Mouse (Mus musculus): Measurements from ENCODE around the gene Gipc3. TPM values are rescaled to one million over a fixed set of nuclear protein-coding genes. Genes with fewer than 3 reads are reported as not detected.
A peak's percentile ranks its signal among the peaks of the same experiment; 100 is the strongest.

Gipc3 gene
- polyA plus RNA-seq, 1 experiment from 2014 or later = not detected

- Histone ChIP-seq H3K9me3 (ENCODE audit: control insufficient read depth, low read length) (no peaks in the 10 kb centered on the region), H3K36me3 (ENCODE audit: control insufficient read depth, insufficient read depth, low read length) (peaks cover 41% of the 10 kb centered on the region), H3K27me3 (ENCODE audit: control insufficient read depth, insufficient read depth, low read length) (no peaks in the 10 kb centered on the region), H3K9ac (ENCODE audit: low read length) (peak overlapping the region; percentile 56), H3K27ac (ENCODE audit: low read depth, low read length) (no peak overlapping the region), H3K4me2 (ENCODE audit: low read depth) (peak overlapping the region; percentile 77), H3K4me3 (ENCODE audit: low read depth, low read length) (peak overlapping the region; percentile 69), H3K4me1 (ENCODE audit: control insufficient read depth, insufficient read depth, low read length) (peaks cover 18% of the 10 kb centered on the region)
- whole genome bisulfite sequencing = 3% methylated on average over 20 of the region's 20 CpGs
- DNase-seq (ENCODE audit: low spot score) (no peak), ATAC-seq (ENCODE audit: insufficient read depth, low FRiP score, low TSS enrichment) (peak; percentile 3; the same call in 1 of the 2 replicates)
Measured at GRCm38 (mm10) chr10:81321436-81321835, 21.6 kb downstream of the Gipc3 start.

DNA sequence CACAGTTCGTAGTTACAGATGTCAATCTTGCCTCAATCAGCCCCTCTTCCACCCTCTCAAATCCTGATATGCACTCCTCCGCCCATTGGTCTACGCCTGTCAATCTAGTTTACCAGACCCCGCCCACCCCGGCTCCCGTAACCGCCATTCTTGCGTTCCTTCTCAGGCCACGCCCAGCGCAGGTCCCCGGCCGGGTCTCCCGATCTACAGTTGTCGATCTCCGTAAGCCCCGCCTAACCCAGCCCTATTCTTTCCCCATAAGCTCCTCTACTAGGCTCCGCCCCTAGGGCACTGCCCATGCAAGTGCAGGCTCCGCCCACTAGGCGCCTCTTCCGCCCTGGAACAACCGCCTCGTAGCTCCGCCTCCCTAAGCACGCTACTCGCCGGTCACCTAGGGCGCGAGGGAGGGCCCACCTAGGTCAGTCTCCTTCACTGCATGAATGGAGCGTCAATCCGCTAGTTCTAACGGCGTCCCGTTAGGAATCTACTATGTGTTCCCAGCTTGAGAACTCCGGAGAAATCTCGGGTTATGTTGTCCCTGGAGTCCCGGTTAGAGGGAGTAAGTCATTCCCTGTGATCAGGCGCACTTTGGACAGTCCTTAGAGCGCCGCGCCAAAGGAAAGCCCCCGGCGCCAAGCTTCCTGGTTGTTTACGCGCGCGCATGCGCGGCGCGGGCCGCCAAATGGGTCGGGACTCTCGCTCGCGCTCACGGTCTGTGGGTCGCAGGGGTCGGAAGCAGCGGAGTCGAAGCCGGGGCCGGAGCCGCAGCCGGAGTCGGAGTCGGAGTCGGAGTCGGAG, 22.3 kb downstream of the Gipc3 start, which contains the start of gene Cactin:
Gene Cactin, plus strand, starts transcription at position 554 of the 798 bp plus-strand sequence.
- DNase-seq (ENCODE audit: low spot score) (peak; percentile 99), ATAC-seq (ENCODE audit: insufficient read depth, low FRiP score, low TSS enrichment) (peak; percentile 91)
- under 1% methylated on average over 68 of the region's 68 CpGs for WGBS
- Histone ChIP-seq H3K9me3 (ENCODE audit: control insufficient read depth, low read length) (no peaks in the 10 kb centered on the region), H3K4me3 (ENCODE audit: low read depth, low read length) (peak within 1 kb of the TSS; percentile 69), H3K27ac (ENCODE audit: low read depth, low read length) (peak within 1 kb of the TSS; percentile 75), H3K36me3 (ENCODE audit: control insufficient read depth, insufficient read depth, low read length) (peaks cover 34% of the 10 kb centered on the region), H3K9ac (ENCODE audit: low read length) (peak within 1 kb of the TSS; percentile 56), H3K4me1 (ENCODE audit: control insufficient read depth, insufficient read depth, low read length) (peaks cover 18% of the 10 kb centered on the region), H3K4me2 (ENCODE audit: low read depth) (peak within 1 kb of the TSS; percentile 77), H3K27me3 (ENCODE audit: control insufficient read depth, insufficient read depth, low read length) (no peaks in the 10 kb centered on the region)

- ATAC-seq (ENCODE audit: insufficient read depth, low FRiP score, low TSS enrichment) (peak; percentile 7), DNase-seq (ENCODE audit: low spot score) (peak; percentile 97)
- peak overlapping the region; percentile 75 for H3K27ac ChIP-seq (ENCODE audit: low read depth, low read length)
- no peaks in the 10 kb centered on the region for H3K9me3 ChIP-seq (ENCODE audit: control insufficient read depth, low read length)
- peak overlapping the region; percentile 41 for H3K9ac ChIP-seq (ENCODE audit: low read length)
- peak overlapping the region; percentile 77 for H3K4me2 ChIP-seq (ENCODE audit: low read depth)
- H3K27me3 ChIP-seq (ENCODE audit: control insufficient read depth, insufficient read depth, low read length) = no peaks in the 10 kb centered on the region
- peaks cover 27% of the 10 kb centered on the region for H3K36me3 ChIP-seq (ENCODE audit: control insufficient read depth, insufficient read depth, low read length)
- 2% methylated on average over 38 of the region's 38 CpGs for whole genome bisulfite sequencing
- H3K4me3 ChIP-seq (ENCODE audit: low read depth, low read length) = peak overlapping the region; percentile 69
- peaks cover 18% of the 10 kb centered on the region for H3K4me1 ChIP-seq (ENCODE audit: control insufficient read depth, insufficient read depth, low read length)
Measured at GRCm38 (mm10) chr10:81319741-81320549, 23.1 kb downstream of the Gipc3 start.

DNA sequence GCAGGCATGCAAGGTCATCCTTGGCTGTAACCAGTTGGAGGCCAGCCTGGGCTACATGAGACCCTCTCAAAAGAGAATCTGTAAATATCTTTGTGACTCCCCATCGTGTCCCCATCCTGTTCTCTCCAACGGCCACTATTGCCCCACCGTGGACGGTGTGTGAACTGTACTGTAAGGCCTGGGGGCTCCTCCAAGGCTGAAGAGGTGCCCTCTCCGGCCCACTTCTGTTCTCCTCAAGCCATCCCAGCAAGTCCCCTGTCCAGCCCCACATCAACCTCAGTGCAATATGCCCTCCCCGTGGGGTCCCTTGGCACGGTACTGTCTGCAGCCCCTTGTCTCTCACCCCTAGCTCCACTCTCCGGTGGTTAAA, 23.8 kb downstream of the Gipc3 start:
- Histone ChIP-seq H3K27ac (ENCODE audit: low read depth, low read length) (peak overlapping the region; percentile 60; the same call in 1 of the 2 replicates), H3K9ac (ENCODE audit: low read length) (peak overlapping the region; percentile 41; the same call in 1 of the 2 replicates), H3K27me3 (ENCODE audit: control insufficient read depth, insufficient read depth, low read length) (no peaks in the 10 kb centered on the region), H3K36me3 (ENCODE audit: control insufficient read depth, insufficient read depth, low read length) (peaks cover 21% of the 10 kb centered on the region), H3K9me3 (ENCODE audit: control insufficient read depth, low read length) (no peaks in the 10 kb centered on the region), H3K4me2 (ENCODE audit: low read depth) (peak overlapping the region; percentile 77), H3K4me3 (ENCODE audit: low read depth, low read length) (no peak overlapping the region), H3K4me1 (ENCODE audit: control insufficient read depth, insufficient read depth, low read length) (peaks cover 18% of the 10 kb centered on the region)
- 39% methylated on average over 8 of the region's 8 CpGs for WGBS
- ATAC-seq (ENCODE audit: insufficient read depth, low FRiP score, low TSS enrichment) = no peak
- DNase-seq (ENCODE audit: low spot score) = no peak

- Histone ChIP-seq H3K9me3 (ENCODE audit: control insufficient read depth, low read length) (no peaks in the 10 kb centered on the region), H3K4me1 (ENCODE audit: control insufficient read depth, insufficient read depth, low read length) (peaks cover 18% of the 10 kb centered on the region), H3K9ac (ENCODE audit: low read length) (0 out of 2 replicates have a peak overlapping the region, but pooled peaks have one; percentile 41), H3K4me3 (ENCODE audit: low read depth, low read length) (0 out of 2 replicates have a peak overlapping the region, but pooled peaks have one; percentile 6), H3K27ac (ENCODE audit: low read depth, low read length) (no peak overlapping the region), H3K4me2 (ENCODE audit: low read depth) (peak overlapping the region; percentile 77), H3K36me3 (ENCODE audit: control insufficient read depth, insufficient read depth, low read length) (peaks cover 18% of the 10 kb centered on the region), H3K27me3 (ENCODE audit: control insufficient read depth, insufficient read depth, low read length) (no peaks in the 10 kb centered on the region)
- WGBS = 93% methylated on average over 13 of the region's 13 CpGs
- ATAC-seq (ENCODE audit: insufficient read depth, low FRiP score, low TSS enrichment) (no peak), DNase-seq (ENCODE audit: low spot score) (no peak)
Measured at GRCm38 (mm10) chr10:81318589-81319329, 24.3 kb downstream of the Gipc3 start.

DNA sequence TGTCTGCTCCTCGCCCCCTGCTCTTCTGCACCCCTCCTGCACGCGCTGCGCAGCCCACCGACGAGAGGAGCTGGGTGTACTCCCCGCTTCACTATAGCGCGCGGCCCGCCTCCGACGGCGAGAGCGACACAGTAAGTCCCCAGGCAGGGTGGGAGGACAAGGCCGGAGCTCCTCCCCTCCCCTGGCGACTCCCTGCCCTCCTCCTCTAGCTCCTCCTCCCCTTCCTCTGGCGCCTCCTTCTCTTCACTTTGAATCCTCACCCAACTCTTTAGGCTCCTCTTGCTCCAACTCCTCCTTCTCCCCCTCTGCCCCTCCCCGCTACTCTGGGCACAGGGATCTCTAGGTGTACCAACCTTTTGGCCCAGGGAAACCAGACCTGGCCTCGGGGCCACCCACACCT, 25.8 kb downstream of the Gipc3 start:
- WGBS = 10% methylated on average over 19 of the region's 20 CpGs
- Histone ChIP-seq H3K36me3 (ENCODE audit: control insufficient read depth, insufficient read depth, low read length) (peaks cover 14% of the 10 kb centered on the region), H3K4me3 (ENCODE audit: low read depth, low read length) (no peak overlapping the region), H3K27me3 (ENCODE audit: control insufficient read depth, insufficient read depth, low read length) (no peaks in the 10 kb centered on the region), H3K27ac (ENCODE audit: low read depth, low read length) (no peak overlapping the region), H3K9me3 (ENCODE audit: control insufficient read depth, low read length) (no peaks in the 10 kb centered on the region), H3K4me1 (ENCODE audit: control insufficient read depth, insufficient read depth, low read length) (peaks cover 18% of the 10 kb centered on the region), H3K9ac (ENCODE audit: low read length) (no peak overlapping the region), H3K4me2 (ENCODE audit: low read depth) (peak overlapping the region; percentile 26; the same call in 1 of the 2 replicates)
- no peak for DNase-seq (ENCODE audit: low spot score)
- no peak for ATAC-seq (ENCODE audit: insufficient read depth, low FRiP score, low TSS enrichment)

GRCm38 (mm10) chr10:81316338-81317060, 26.6 kb downstream of the Gipc3 start:
- Histone ChIP-seq H3K4me1 (ENCODE audit: control insufficient read depth, insufficient read depth, low read length) (peaks cover 13% of the 10 kb centered on the region), H3K4me2 (ENCODE audit: low read depth) (peak overlapping the region; percentile 26), H3K27me3 (ENCODE audit: control insufficient read depth, insufficient read depth, low read length) (no peaks in the 10 kb centered on the region), H3K9me3 (ENCODE audit: control insufficient read depth, low read length) (no peaks in the 10 kb centered on the region), H3K27ac (ENCODE audit: low read depth, low read length) (no peak overlapping the region), H3K4me3 (ENCODE audit: low read depth, low read length) (no peak overlapping the region), H3K36me3 (ENCODE audit: control insufficient read depth, insufficient read depth, low read length) (peaks cover 14% of the 10 kb centered on the region), H3K9ac (ENCODE audit: low read length) (no peak overlapping the region)
- no peak for ATAC-seq (ENCODE audit: insufficient read depth, low FRiP score, low TSS enrichment)
- DNase-seq (ENCODE audit: low spot score) = peak; percentile 45
- 49% methylated on average over 16 of the region's 16 CpGs for WGBS

DNA sequence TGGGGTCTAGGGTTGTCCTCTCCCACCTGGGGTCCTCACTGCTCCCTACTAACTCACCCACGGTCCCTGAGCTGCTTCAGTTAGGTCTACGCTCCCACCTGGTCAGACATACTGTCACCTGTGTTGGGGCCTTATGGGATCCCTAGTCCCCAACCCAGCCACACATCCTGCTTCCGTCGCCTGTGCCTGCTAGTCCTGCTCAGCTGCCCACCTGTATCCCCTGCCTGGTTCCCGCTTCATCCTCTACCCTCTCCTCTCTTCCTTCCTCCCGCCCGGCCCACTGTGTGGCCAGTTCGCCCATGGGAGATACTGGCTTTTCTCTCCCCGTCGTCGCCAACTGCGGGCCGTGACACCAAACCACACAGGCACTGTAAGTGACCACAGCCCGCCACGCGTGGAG, 27.5 kb downstream of the Gipc3 start:
- Histone ChIP-seq H3K4me3 (ENCODE audit: low read depth, low read length) (no peak overlapping the region), H3K9me3 (ENCODE audit: control insufficient read depth, low read length) (no peaks in the 10 kb centered on the region), H3K9ac (ENCODE audit: low read length) (no peak overlapping the region), H3K36me3 (ENCODE audit: control insufficient read depth, insufficient read depth, low read length) (peaks cover 18% of the 10 kb centered on the region), H3K4me1 (ENCODE audit: control insufficient read depth, insufficient read depth, low read length) (peaks cover 13% of the 10 kb centered on the region), H3K4me2 (ENCODE audit: low read depth) (no peak overlapping the region), H3K27me3 (ENCODE audit: control insufficient read depth, insufficient read depth, low read length) (no peaks in the 10 kb centered on the region), H3K27ac (ENCODE audit: low read depth, low read length) (no peak overlapping the region)
- DNase-seq (ENCODE audit: low spot score) = no peak
- 91% methylated on average over 16 of the region's 16 CpGs for WGBS
- no peak for ATAC-seq (ENCODE audit: insufficient read depth, low FRiP score, low TSS enrichment)
